Mouse (Mus musculus) limb, embryonic 15.5 days (tissue): ENCODE results near the gene Tmem245. TPM values are rescaled to one million over a fixed set of nuclear protein-coding genes. Genes with fewer than 3 reads are reported as not detected.

Experiments
- ATAC-seq: fragments of 200-750 bp; cut with Nextera tagmentation; 2 replicates; pipeline ENCODE4 v1.8.0; 2017; ENCODE audit warnings: low read depth, moderate TSS enrichment; ENCODE audit not compliant: insufficient number of reproducible peaks, low FRiP score, low TSS enrichment
- H3K27ac ChIP-seq: fragments of 300-500 bp; sonication (generic); 2 replicates; pipeline ENCODE4 v1.5.1; 2015; ENCODE audit warnings: moderate library complexity, mild to moderate bottlenecking, inconsistent platforms
- H3K27me3 ChIP-seq: fragments of 300-500 bp; sonication (generic); 2 replicates; pipeline ENCODE4 v1.6.1; 2015; ENCODE audit warnings: inconsistent platforms
- H3K36me3 ChIP-seq: fragments of 300-500 bp; sonication (generic); 2 replicates; pipeline ENCODE4 v1.6.1; 2015; ENCODE audit warnings: inconsistent platforms
- H3K4me1 ChIP-seq: fragments of 300-500 bp; sonication (generic); 2 replicates; pipeline ENCODE4 v1.6.1; 2015; ENCODE audit warnings: inconsistent platforms
- H3K4me2 ChIP-seq: fragments of 300-500 bp; sonication (generic); 2 replicates; pipeline ENCODE4 v1.6.1; 2015; ENCODE audit warnings: mild to moderate bottlenecking, inconsistent platforms
- H3K4me3 ChIP-seq: fragments of 300-500 bp; sonication (generic); 2 replicates; pipeline ENCODE4 v1.5.1; 2015; ENCODE audit warnings: mild to moderate bottlenecking, inconsistent platforms
- H3K9ac ChIP-seq: fragments of 300-500 bp; sonication (generic); 2 replicates; pipeline ENCODE4 v1.6.1; 2015; ENCODE audit warnings: inconsistent platforms
- H3K9me3 ChIP-seq: fragments of 300-500 bp; sonication (generic); 2 replicates; pipeline ENCODE4 v1.6.1; 2016; ENCODE audit warnings: inconsistent platforms
- WGBS: fragments of 180-500 bp; shearing (Covaris S2); methylation state at CpG from one replicate; pipeline ENCODE4 v1.1.7; 2015; 5-methylcytosine and 5-hydroxymethylcytosine counted together
- polyA plus RNA-seq: library from polyadenylated mRNA; unstranded; fragments of >200 nt; fragmentation: Nextera tagmentation; extraction: Ambion mirVana; gene quantifications from 2 replicates; pipeline ENCODE4 v1.2.1, GENCODE M21; 2015

The Tmem245 gene
- polyA plus RNA-seq, 1 experiment from 2014 or later, result 10.9 TPM

GRCm38 (mm10) chr4:56915732-56916325 is 31.4 kb downstream of the Tmem245 start:
- no peak overlapping the region for H3K9ac ChIP-seq
- no peaks in the 10 kb centered on the region for H3K27me3 ChIP-seq
- no peak overlapping the region for H3K4me2 ChIP-seq
- no peak overlapping the region for H3K4me3 ChIP-seq
- H3K4me1 ChIP-seq, result no peaks in the 10 kb centered on the region; the same call in 1 of the 2 replicates
- no peak overlapping the region for H3K27ac ChIP-seq
- H3K9me3 ChIP-seq, result no peaks in the 10 kb centered on the region
- ATAC-seq, result no peak
- 87% methylated on average over 15 of the region's 15 CpGs for WGBS
- H3K36me3 ChIP-seq, result peaks cover 45% of the 10 kb centered on the region

GRCm38 (mm10) chr4:56914761-56915160 is 32.5 kb downstream of the Tmem245 start:
- ATAC-seq, result no peak
- no peaks in the 10 kb centered on the region for H3K9me3 ChIP-seq
- peaks cover 46% of the 10 kb centered on the region for H3K36me3 ChIP-seq
- no peaks in the 10 kb centered on the region for H3K27me3 ChIP-seq
- H3K9ac ChIP-seq, result no peak overlapping the region
- WGBS, result 90% methylated on average over 1 of the region's 1 CpGs
- H3K4me1 ChIP-seq, result no peaks in the 10 kb centered on the region; the same call in 1 of the 2 replicates
- no peak overlapping the region for H3K4me3 ChIP-seq
- peak overlapping the region; percentile 30; the same call in 1 of the 2 replicates for H3K27ac ChIP-seq
- H3K4me2 ChIP-seq, result no peak overlapping the region

- Histone ChIP-seq H3K36me3 (peaks cover 50% of the 10 kb centered on the region), H3K4me2 (no peak overlapping the region), H3K27ac (peak overlapping the region; percentile 30), H3K27me3 (no peaks in the 10 kb centered on the region), H3K4me1 (no peaks in the 10 kb centered on the region; the same call in 1 of the 2 replicates), H3K4me3 (no peak overlapping the region), H3K9me3 (no peaks in the 10 kb centered on the region), H3K9ac (no peak overlapping the region)
- ATAC-seq, result no peak
- 84% methylated on average over 6 of the region's 6 CpGs for WGBS
These were observed 32.9 kb downstream of the Tmem245 start for GRCm38 (mm10) chr4:56914338-56914737.

GRCm38 (mm10) chr4:56912382-56913001 is 34.7 kb downstream of the Tmem245 start:
- ATAC-seq, result no peak
- no peaks in the 10 kb centered on the region for H3K27me3 ChIP-seq
- no peak overlapping the region for H3K27ac ChIP-seq
- H3K4me2 ChIP-seq, result no peak overlapping the region
- H3K9me3 ChIP-seq, result no peaks in the 10 kb centered on the region
- H3K4me1 ChIP-seq, result no peaks in the 10 kb centered on the region; the same call in 1 of the 2 replicates
- H3K4me3 ChIP-seq, result no peak overlapping the region
- WGBS, result 90% methylated on average over 7 of the region's 7 CpGs
- H3K36me3 ChIP-seq, result peaks cover 51% of the 10 kb centered on the region
- H3K9ac ChIP-seq, result no peak overlapping the region

- no peak overlapping the region for H3K4me2 ChIP-seq
- H3K27me3 ChIP-seq, result no peaks in the 10 kb centered on the region
- ATAC-seq, result no peak
- peaks cover 40% of the 10 kb centered on the region for H3K36me3 ChIP-seq
- no peak overlapping the region for H3K27ac ChIP-seq
- H3K9ac ChIP-seq, result no peak overlapping the region
- H3K9me3 ChIP-seq, result no peaks in the 10 kb centered on the region
- H3K4me3 ChIP-seq, result no peak overlapping the region
- H3K4me1 ChIP-seq, result no peaks in the 10 kb centered on the region; the same call in 1 of the 2 replicates
- 23% methylated on average over 3 of the region's 3 CpGs for WGBS
These were observed 37.7 kb downstream of the Tmem245 start for GRCm38 (mm10) chr4:56909568-56909967.

GRCm38 (mm10) chr4:56907671-56908070 is 39.6 kb downstream of the Tmem245 start:
- H3K9ac ChIP-seq, result no peak overlapping the region
- no peak overlapping the region for H3K4me2 ChIP-seq
- no peaks in the 10 kb centered on the region for H3K27me3 ChIP-seq
- H3K27ac ChIP-seq, result no peak overlapping the region
- no peak for ATAC-seq
- no peaks in the 10 kb centered on the region for H3K9me3 ChIP-seq
- peaks cover 46% of the 10 kb centered on the region for H3K36me3 ChIP-seq
- 92% methylated on average over 5 of the region's 5 CpGs for whole genome bisulfite sequencing
- H3K4me1 ChIP-seq, result no peaks in the 10 kb centered on the region
- H3K4me3 ChIP-seq, result no peak overlapping the region

GRCm38 (mm10) chr4:56906926-56907325 is 40.3 kb downstream of the Tmem245 start:
- no peak for ATAC-seq
- no peaks in the 10 kb centered on the region for H3K27me3 ChIP-seq

GRCm38 (mm10) chr4:56905507-56905906 is 41.7 kb downstream of the Tmem245 start:
- ATAC-seq, result no peak
- no peak overlapping the region for H3K9ac ChIP-seq
- H3K27ac ChIP-seq, result no peak overlapping the region
- WGBS, result 89% methylated on average over 5 of the region's 5 CpGs
- peaks cover 45% of the 10 kb centered on the region for H3K36me3 ChIP-seq
- H3K4me1 ChIP-seq, result no peaks in the 10 kb centered on the region
- no peak overlapping the region for H3K4me2 ChIP-seq
- no peaks in the 10 kb centered on the region for H3K9me3 ChIP-seq
- H3K4me3 ChIP-seq, result no peak overlapping the region
- no peaks in the 10 kb centered on the region for H3K27me3 ChIP-seq

More at GRCm38 (mm10) chr4:56906926-56907325, 40.3 kb downstream of the Tmem245 start:
- no peak overlapping the region for H3K4me3 ChIP-seq
- H3K27ac ChIP-seq, result no peak overlapping the region
- no peaks in the 10 kb centered on the region for H3K4me1 ChIP-seq
- WGBS, result 89% methylated on average over 3 of the region's 3 CpGs
- no peak overlapping the region for H3K9ac ChIP-seq
- H3K4me2 ChIP-seq, result no peak overlapping the region
- H3K36me3 ChIP-seq, result peaks cover 54% of the 10 kb centered on the region
- no peaks in the 10 kb centered on the region for H3K9me3 ChIP-seq

GRCm38 (mm10) chr4:56901671-56902070 is 45.6 kb downstream of the Tmem245 start:
- H3K4me1 ChIP-seq, result no peaks in the 10 kb centered on the region
- peaks cover 63% of the 10 kb centered on the region for H3K36me3 ChIP-seq
- 94% methylated on average over 2 of the region's 2 CpGs for WGBS
- H3K27ac ChIP-seq, result no peak overlapping the region
- no peak overlapping the region for H3K9ac ChIP-seq
- H3K4me3 ChIP-seq, result no peak overlapping the region
- H3K9me3 ChIP-seq, result no peaks in the 10 kb centered on the region
- H3K27me3 ChIP-seq, result no peaks in the 10 kb centered on the region
- ATAC-seq, result no peak
- H3K4me2 ChIP-seq, result no peak overlapping the region

- ATAC-seq, result no peak
- peaks cover 65% of the 10 kb centered on the region for H3K36me3 ChIP-seq
- no peak overlapping the region for H3K4me3 ChIP-seq
- 76% methylated on average over 8 of the region's 8 CpGs for WGBS
- H3K9ac ChIP-seq, result no peak overlapping the region
- H3K27me3 ChIP-seq, result no peaks in the 10 kb centered on the region
- H3K27ac ChIP-seq, result no peak overlapping the region
- no peaks in the 10 kb centered on the region for H3K9me3 ChIP-seq
- H3K4me2 ChIP-seq, result no peak overlapping the region
- H3K4me1 ChIP-seq, result no peaks in the 10 kb centered on the region
These were observed 48.0 kb downstream of the Tmem245 start for GRCm38 (mm10) chr4:56899216-56899615.

GRCm38 (mm10) chr4:56897511-56897910 is 49.7 kb downstream of the Tmem245 start:
- no peak overlapping the region for H3K27ac ChIP-seq
- no peak for ATAC-seq
- H3K9me3 ChIP-seq, result no peaks in the 10 kb centered on the region
- H3K4me2 ChIP-seq, result no peak overlapping the region
- peaks cover 51% of the 10 kb centered on the region for H3K36me3 ChIP-seq
- 77% methylated on average over 3 of the region's 3 CpGs for WGBS
- H3K9ac ChIP-seq, result no peak overlapping the region
- H3K4me3 ChIP-seq, result no peak overlapping the region
- no peaks in the 10 kb centered on the region for H3K4me1 ChIP-seq
- no peaks in the 10 kb centered on the region for H3K27me3 ChIP-seq

GRCm38 (mm10) chr4:56894196-56894595 is 53.0 kb downstream of the Tmem245 start:
- WGBS, result 96% methylated on average over 3 of the region's 3 CpGs
- ATAC-seq, result no peak

More at GRCm38 (mm10) chr4:56894196-56894595, 53.0 kb downstream of the Tmem245 start:
- H3K9me3 ChIP-seq, result no peaks in the 10 kb centered on the region
- H3K9ac ChIP-seq, result no peak overlapping the region
- no peaks in the 10 kb centered on the region for H3K27me3 ChIP-seq
- H3K36me3 ChIP-seq, result peaks cover 43% of the 10 kb centered on the region
- no peaks in the 10 kb centered on the region for H3K4me1 ChIP-seq
- H3K4me3 ChIP-seq, result no peak overlapping the region
- H3K27ac ChIP-seq, result no peak overlapping the region
- no peak overlapping the region for H3K4me2 ChIP-seq
